Mouse (Mus musculus) heart, adult 9 months (tissue): Measurements from ENCODE around the gene Socs3.
A peak's percentile ranks its signal among the peaks of the same experiment; 100 is the strongest.

Source experiments
- DNase-seq, 2 experiments: peaks; one replicate each; pipeline ENCODE4 v3.0.0; 2022; ENCODE audit warnings: low spot score in 2 of 2

Socs3 gene

DNA sequence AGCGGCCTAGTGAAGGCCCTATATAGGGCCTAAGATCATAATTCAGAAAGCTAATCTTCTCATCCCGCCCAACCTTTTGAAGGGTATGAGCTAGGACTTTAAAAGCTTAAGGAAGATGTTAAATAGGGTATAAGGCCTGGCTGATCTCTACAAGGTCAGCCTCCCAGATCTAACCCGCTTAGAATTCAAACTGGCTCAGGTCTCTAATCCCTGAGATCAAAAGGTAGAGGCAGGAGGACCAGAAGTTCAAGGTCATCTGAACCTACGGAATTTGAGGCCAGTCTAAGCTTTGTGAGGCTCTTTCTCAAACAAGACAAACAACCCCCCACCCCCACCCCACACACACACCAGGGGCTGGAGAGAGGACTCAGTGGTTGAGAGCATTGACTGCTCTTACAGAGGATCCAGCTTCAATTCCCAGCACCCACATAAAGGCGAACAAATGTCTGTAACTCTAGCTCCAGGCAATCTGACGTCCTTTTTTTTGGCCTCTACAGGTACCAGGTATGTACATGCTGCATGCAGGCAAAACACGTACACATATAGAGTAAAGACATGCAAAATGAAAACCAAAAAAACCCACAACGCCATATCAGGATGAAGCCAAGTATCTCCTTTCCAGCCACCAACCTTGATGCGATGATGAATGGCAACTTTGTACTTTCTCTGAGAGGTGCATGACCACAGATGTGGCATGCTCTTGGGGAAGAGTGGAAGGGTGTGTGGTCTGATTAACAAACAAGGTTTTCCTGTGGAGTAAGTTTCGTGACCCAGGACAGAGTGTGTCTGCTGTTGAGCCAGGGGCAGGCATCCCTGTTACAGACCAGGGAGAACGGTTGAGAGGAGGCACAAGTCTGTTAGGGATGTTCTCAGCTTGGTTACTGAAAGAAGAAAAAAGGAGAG is 3.1 kb upstream of the Socs3 start:
- no peak for DNase-seq

DNA sequence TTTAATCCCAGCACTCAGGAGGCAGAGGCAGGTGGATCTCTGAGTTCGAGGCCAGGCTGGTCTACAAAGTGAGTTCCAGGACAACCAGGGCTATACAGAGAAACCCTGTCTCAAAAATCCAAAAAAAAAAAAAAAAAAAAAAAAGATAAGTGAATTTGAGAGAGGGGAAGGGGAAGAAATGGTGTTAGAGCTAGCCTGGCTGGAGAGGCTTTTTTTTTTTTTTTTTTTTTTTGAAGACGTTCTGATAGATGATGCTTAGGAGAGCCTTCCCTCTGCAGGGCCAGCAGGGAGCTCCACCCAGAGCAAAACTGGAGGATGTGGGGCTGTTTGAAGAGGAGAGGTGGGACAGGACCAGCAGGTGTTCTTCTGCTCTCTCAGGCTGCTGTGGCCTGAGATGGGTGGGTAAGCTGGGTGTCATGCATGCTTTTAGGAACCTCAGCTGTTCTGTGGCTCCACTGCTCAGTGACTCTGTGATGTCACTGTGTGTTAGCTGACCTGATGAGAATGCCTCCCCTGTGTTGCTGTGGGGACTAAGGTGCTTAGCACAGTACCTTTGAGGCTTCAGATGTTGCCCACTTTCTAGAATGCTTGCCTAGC is 1.9 kb upstream of the Socs3 start:
- no peak for DNase-seq

DNA sequence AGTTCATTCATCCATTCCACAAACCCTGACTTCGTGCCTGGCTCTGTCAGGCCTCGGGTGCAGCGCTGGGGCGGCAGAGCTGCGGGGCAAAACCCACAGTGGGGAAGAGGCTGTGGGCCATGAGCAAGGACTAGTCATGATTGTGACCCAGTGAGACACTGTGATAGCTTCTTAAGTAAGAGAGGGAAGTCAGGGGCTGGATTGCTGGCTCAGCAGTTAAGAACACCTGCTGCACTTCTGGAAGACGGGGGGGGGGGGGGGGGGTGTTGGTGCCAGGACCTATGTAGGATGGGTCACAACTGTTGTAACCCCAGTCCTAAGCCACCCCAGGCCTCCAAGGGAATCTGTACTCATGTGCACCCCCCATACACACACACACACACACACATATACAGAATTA is 1.3 kb upstream of the Socs3 start:
- no peak for DNase-seq

DNA sequence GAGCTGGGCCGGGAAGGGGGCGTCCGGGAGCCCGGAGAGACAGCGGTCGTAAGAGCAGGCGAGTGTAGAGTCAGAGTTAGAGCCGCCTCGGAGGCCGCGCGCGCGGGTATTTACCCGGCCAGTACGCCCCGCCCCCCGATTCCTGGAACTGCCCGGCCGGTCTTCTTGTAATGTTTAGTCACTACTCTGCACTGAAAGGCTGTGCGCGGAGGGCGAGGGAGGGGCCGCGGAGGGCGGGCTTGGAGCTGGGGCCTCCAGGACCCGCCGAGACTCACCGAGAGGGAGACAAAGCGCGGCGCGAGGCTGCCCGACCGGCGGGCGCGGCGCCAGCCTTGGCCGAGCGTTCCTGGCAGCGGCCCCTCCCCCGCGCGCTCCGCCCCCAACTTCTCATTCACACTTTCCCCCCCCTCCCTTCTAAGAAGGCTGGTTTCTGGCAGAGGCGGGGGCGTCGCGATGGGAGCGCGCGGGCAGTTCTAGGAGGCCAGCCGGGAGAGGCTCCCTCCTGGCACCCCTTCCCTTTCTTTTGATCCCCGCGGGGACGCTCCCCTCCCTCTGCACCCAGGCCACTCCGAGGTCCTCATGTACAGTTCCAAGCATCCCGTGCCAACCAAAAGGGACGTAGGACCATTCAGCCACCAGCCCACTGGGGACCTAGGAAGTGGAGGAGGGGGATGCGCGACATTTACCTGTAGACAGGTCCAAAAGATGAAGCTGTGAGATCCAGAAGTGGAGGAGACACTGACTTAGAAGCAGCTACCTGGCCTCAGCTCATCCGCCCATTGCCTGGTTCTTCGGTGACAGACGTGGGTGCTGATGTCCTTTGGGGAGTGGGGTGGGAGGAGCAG is 525 bp downstream of the Socs3 start:
- peak; percentile 97 to 98 for DNase-seq

DNA sequence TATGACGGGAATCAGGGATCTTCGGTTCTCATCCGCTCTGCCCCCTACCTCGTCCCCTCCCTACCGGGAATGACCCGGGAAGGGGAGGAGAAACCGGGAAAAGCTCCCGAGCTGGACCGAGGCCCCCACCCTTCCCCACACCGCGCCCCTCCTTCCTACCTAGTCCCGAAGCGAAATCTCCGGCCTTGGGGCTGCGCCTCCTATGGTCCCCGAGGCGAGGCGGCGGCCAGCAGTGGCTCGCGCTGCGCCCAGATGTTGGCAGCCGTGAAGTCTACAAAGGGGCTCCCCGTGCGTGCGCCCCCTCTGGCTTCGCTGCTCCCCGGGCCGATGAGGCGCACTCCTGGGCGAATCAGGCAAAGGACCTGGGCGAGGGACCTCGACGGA is 1.1 kb downstream of the Socs3 start:
- no peak for DNase-seq

DNA sequence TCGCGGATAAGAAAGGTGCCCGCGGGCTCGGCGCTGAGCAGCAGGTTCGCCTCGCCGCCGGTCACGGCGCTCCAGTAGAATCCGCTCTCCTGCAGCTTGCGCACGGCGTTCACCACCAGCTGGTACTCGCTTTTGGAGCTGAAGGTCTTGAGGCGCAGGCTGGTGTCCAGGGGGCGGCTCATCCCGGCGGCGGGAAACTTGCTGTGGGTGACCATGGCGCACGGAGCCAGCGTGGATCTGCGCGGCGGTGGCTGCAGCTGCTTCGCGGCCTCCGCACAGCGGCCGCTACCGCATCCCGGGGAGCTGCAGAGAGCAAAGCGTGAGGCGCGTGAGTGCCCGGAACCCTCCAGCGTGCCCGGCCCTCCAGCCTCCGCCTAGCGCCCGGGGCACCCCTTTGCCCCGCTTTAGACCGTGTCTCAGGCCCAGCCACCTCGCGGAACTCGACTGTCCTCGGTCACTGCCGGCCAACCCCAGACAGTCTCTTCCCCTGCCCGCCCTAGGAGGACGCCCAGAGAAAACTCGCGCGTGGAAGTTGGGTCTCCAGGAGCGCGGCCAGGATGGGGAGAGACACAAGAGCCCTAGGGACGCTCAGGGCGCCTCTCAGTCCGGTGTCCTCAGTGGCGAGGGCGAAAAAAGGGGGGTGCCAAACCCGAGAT is 1.7 kb downstream of the Socs3 start:
- DNase-seq: no peak

DNA sequence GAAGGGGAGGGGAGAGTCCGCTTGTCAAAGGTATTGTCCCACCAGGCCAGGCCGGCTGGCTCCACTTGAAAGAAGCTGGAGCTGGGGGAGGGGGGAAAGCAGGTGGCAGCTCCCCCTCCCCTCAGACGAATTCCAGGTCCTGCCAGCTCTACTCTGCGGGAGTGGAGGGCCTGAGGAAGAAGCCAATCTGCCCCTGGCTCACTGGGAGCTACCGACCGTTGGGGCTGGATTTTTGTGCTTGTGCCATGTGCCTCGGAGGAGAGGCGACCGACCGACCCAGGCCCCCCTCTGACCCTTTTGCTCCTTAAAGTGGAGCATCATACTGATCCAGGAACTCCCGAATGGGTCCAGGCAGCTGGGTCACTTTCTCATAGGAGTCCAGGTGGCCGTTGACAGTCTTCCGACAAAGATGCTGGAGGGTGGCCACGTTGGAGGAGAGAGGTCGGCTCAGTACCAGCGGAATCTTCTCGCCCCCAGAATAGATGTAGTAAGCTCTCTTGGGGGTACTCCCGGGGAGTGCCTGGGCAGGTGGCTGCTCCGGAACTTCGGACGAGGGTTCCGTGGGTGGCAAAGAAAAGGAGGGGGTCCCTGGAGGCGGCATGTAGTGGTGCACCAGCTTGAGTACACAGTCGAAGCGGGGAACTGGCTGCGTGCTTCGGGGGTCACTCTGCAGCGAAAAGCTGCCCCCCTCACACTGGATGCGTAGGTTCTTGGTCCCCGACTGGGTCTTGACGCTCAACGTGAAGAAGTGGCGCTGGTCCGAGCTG is 2.4 kb downstream of the Socs3 start:
- DNase-seq: no peak

DNA sequence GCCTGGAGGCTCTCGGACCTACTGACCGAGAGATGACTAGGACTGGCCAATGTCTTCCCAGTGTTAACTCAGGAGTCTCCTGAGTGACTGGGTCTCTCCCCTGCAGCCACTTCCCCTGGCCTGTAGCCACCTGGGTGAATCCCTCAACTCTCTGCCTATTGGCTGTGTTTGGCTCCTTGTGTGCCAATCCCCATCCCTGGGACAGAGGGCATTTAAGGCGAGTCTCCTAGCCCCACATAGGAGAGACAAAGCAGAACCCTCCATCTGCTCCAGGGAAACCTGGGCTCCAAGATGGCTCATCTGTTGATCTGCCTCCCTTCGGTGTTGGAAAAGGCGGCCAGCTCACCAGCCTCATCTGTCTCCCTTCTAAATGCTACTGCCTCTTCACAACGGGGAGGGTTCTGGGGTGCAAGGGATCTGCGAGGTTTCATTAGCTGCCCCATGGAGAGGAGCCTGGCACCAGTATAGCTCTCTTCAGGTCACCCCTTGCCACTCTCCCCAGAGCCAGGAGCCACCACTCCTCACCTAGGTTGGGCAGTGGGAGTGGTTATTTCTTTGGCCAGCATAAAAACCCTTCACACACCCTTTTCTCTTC is 3.2 kb downstream of the Socs3 start:
- DNase-seq: no peak

DNA sequence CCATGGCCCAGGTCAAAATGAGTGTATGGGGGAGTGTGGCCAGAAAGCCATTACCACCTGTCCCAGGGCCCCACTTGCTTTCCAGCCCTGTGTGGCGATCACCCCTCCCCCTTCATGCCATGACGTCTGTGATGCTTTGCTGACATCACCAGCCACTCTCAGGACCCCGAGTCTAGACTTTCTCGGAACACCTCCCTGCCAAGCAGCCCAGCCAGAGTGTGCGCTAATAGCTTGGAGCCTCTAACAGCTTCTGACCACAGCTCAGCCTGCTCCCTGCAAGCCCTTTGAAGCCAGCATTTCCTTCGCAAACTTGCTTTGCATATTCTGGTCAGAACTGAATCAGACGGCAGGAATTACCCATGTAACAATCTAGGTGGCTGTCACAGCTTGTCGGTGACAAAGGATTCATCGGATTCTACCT is 4.3 kb downstream of the Socs3 start:
- DNase-seq: no peak

DNA sequence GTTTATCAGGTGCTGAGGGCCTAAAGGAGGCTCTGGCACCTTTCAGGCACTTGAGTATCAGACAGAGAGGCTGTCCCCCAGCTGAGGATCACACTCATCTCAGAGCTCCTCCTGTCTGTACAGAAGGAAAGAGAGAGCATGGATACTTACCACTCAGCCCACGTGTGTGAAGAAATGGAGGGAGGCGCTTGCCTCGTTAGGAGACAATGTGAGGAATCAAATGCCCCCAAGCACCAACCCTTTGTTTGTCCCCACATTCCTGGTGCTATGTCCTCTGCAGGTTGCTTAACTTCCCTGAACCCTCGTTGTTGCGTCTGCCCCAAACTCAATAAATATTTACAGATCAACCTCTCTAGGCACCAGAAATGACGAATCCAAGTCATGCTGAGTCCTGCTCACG is 4.8 kb downstream of the Socs3 start:
- no peak for DNase-seq

DNA sequence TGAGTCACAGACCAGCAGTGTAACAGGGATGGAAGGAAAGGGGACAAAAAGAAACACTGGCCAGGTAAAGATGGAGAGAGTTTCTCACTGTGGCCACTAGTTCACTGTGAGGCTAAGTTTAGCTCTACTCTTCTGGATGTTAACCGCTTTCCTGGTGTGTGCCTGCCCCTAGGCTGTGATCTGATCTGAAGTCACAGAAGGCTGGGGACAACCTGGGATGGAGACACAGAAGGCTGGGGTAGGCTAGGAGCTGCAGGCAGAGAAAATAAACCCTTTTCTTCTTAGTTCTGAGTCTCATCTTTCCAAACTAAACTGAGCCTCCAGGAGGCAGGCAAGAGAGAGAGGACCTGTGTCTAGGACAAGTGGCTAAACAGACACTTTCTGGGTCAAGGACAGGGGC is 5.6 kb downstream of the Socs3 start:
- DNase-seq: no peak

DNA sequence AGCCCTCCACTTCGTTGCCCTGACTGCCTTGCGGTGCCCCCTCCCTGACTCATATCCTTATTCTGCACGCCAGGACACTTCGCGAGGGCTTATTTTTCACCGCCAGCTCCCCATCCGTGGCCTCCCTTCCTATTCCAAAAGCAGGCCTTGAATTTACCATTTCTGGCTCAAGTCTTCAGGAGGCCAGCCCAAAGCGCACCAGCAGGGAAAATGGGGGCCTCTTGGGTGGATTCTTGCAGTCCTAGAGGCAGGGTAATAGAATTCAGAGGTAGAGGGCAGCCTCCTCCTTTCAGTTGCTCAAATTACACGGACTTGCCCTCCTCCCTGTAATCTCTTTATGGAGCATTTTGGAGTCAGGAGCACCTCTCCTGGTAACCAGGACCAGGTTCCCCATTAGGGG is 6.0 kb downstream of the Socs3 start:
- DNase-seq: no peak

DNA sequence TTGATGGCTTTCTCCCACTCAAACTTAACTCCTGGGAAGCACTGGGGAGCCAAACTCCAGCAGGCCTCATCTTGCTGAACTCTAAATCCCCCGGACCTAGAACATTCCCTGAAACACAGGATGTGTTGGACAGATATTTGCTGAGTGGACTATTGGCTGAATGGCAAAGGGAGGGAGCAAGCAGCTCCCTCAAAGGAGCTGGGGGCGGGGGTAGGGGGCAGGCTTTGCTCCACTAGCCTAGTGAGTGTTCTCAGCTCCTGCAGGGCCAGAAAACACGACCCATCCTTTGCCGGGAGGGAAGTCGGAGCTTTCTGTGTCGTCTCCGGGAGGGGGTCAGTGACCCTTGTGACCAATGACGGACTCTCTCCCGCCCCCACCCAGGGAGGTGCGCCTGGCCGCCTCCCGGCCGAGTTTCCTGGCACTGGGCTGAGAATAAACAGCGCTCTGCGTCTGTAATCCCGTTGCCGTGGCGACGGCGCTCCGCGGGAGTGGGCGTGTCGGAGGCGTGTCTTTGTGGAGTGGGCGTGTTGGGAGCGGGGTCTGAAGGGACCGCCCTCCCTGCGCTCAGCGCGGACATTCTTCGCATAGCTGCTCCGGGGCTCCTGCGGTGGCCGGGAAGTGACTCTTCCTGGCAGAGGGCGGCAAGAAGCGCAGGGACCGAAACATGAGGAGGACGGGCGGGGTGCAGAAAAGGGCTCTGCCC is 6.6 kb downstream of the Socs3 start:
- peak; percentile 99 for DNase-seq

DNA sequence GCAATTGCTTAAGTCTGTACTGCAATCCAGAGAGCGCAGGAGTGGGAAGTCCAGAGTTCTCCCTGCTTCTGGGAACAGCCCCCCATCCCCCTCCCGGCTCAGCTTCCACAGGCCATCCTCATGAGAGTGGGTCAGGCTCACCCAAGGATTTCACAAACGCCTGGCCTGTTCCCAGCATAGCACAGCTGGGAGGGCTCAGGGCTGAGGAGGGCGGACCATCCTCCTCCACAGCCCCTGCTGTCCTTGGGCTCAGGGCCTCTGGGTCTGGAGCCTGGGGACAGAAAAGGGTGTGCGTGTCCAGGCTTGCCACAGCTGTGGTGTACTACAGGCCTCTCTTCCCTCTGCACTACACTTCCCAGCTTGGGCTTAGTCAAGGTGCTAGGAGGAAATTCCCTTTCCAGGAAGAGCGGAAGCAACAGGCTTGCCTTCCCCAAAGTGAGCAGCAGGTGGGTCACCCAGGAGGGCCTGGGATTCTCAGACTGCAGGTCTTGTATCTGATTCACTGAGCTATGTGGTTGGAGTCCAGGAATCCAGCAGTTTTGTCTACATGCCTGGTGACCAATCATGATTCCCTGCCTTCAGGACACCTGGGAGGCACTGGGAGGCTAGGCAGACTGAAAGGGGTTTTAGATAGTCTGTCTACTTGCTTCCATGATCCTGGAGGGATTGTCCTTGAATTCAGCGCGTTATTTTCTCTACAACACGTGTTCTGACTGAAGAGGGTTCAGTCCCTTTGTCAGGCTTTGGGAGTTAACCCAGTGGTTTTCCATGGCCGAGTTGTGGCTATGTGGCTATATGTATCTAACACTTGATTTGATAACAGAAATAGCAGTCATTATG is 7.4 kb downstream of the Socs3 start:
- peak; percentile 93 to 94 for DNase-seq

DNA sequence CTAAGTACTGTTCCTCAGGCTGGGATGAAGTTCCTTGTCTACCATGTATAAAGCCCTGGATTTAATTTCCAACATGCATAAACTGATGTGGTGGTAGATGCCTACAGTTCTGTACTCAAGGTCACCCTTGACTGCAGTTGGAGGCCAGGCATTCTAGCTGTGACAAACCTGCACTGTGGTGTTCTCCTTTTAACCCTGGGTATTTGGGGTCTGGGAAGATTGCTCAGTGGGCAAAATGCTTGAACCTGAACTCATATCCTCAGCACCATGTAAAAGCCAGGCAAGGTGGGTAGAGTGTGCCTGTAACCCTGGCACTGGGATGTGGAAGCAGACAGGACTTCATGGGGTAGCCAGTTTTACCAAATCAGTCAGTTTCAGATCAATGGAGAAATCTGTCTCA is 9.2 kb downstream of the Socs3 start:
- DNase-seq: no peak

DNA sequence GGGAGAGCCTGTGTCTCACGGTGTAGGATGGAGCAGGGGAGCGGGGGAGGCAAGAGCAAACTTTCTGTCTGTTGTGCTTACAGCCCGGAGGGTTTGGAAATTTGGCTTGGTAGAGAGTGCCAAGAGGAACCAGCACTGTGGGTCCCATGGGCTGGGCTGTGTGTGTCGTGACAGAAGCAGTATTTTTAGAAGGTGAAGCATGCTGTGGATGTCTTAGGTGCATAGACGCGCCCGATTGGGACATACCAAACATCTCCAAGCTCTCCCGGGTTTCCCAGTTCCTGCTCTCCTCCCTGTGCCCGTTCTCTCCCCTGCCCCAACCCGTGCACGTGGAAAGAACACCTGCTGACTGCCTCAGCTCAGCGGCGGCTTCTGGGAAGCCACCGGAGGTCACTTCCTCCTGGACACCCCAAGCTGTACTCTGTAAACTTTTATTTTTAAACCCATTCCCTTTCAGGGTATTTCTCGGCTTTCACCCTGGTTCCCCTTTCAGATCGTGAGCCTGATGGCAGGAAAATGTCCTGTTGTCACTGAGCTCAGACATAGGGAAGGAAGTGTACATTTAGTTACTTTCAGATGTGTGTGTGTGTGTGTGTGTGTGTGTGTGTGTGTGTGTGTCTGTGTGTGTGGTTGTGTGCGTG is 10.0 kb downstream of the Socs3 start:
- DNase-seq: peak; percentile 52 to 69

DNA sequence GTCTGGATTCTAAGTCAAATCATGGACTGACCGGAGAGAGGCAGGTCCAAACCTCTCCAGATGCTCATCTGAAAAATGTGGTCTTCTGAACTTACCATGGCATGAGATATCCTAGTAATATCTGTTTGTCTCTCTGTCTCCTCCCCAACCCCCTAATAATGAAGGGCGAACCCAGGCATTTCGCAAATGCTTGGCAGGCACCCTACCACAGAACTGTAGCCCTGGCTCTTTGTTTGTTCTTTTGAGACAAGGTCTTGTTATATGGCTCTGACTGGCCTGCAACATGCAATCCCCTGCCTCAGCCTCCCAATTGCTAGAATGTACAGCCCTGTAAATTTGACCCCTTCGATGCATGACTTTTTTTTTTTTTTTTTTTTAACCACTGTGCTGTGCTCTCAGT is 10.7 kb downstream of the Socs3 start:
- no peak for DNase-seq

DNA sequence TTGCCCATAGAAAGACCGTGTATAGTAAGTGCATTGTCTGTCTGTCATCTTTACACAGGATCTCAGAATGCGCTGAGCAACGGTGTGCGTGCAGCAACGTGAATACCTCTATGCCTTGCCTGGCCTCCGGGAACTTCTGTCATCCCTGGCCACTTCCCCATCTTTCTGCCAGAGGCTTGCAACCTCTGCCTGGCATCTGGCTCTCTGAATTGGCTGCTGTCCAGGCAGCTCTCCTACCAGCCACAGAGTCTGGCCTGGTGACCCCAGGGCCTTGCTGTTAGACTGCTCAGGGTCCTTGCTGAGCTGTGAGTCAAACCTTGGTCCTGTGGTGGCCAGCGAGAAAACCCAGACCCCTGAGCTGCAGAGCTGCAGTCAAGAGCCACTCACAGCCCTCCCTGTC is 11.7 kb downstream of the Socs3 start:
- no peak for DNase-seq

DNA sequence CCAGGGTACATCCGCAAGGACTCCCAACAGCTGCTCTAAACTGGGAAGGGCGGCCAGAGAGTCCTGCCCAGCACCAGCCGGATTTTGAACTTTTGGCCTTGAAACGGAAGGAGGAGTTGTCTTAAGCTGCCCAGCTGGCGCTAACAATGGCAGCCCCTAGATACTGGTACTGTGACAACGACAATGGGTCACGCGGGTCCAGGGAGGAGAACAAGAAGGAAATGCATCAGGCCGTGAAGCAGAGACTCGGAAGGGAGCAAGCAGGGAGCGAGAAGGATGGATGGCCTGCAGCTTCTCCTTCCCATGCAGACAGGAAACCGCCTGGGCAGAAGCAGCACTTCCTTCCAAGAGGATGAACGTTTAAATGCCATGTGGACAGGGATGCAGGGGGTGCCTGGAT is 14.2 kb downstream of the Socs3 start:
- DNase-seq: no peak
